Comparison of ENCODE assay signal across 16 mouse cellular contexts in the genomic region with DNA sequence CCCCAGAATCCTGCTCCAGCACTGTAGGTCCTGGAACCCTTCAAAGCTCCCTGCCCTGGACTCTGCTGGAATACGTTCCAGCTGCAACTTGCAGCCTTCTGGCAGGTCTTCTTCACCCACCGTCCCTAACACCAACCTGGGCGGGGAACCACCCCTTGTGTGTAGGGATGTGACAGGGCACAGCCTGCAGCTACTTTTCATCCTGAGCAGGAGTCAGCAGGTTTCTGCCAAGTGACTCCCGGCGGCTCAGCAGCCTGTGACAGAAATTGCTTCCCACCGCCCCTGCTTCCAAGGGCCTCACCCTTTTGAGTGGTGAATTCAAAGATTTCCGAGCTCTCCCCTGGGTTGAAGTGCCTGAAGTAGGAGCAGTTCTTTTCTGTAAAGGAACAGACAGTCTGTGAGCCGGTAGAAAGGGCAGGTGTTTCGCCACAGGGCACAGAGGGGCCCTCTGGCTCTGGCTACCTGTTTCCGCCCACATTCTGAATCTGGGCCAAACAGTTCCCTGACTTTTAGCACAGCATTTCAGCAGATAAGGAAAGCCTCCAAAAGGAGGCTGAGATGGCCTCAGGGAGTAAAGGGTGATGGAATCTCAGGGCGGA. TPM values are rescaled to one million over a fixed set of nuclear protein-coding genes. Genes with fewer than 3 reads are reported as not detected.
A peak's percentile ranks its signal among the peaks of the same experiment; 100 is the strongest.
DNase-seq lines count a peak whose midpoint lies in the region; ATAC-seq and TF ChIP-seq lines count a peak whose summit lies in the region.
"Had no signal": no experiment of that assay in that cellular context is flagged by ENCODE, and none has a peak within 500 bp of the region (broad histone marks: within the 10 kb centered on the region; RNA-seq: fewer than 3 reads in every experiment).

No protein-coding gene starts in this region.

- no peak overlapping the region for H3K27ac ChIP-seq in ES-E14 (ENCODE audit: insufficient read depth, low read depth, low read length, poor library complexity, severe bottlenecking)
- no peak overlapping the region for H3K27ac ChIP-seq in lung, embryonic 14.5 days (ENCODE audit: low read depth)
- H3K27ac ChIP-seq: heart, adult 2 months; neural tube, embryonic 13.5 days had no signal

- DNase-seq in kidney, adult 9 months, result peak; percentile 7
- no peak for DNase-seq in kidney, postnatal 10 days
- peak; percentile 31 for DNase-seq in ES-E14 (ENCODE audit: low read depth, low spot score)
- DNase-seq in cerebellum, adult 9-11 months, result peak; percentile 70
- DNase-seq in lung, embryonic 14.5 days, result peak; percentile 19
- no peak for DNase-seq in right cerebral cortex, postnatal 10 days (ENCODE audit: low spot score in 2 of 2)
- no peak for DNase-seq in spleen, postnatal 36 days (ENCODE audit: low spot score in 2 of 2)
- DNase-seq in gastrocnemius, postnatal 36 days, result no peak
- DNase-seq: adrenal gland, postnatal 25 days; heart, adult 2 months; layer of hippocampus, adult 9-11 months; right cerebral cortex, postnatal 25 days; thymus, adult 18-20 months had no signal

- H3K9ac ChIP-seq in ES-E14 (ENCODE audit: insufficient read depth, low read depth, low read length, poor library complexity, severe bottlenecking), result no peak overlapping the region
- no peak overlapping the region for H3K9ac ChIP-seq in lung, embryonic 14.5 days
- H3K9ac ChIP-seq: neural tube, embryonic 13.5 days had no signal

- no peak overlapping the region for H3K4me2 ChIP-seq in lung, embryonic 14.5 days
- H3K4me2 ChIP-seq: neural tube, embryonic 13.5 days had no signal

- H3K9me3 ChIP-seq in ES-E14 (ENCODE audit: control insufficient read depth, insufficient read depth, low read depth, low read length), result no peaks in the 10 kb centered on the region
- no peaks in the 10 kb centered on the region for H3K9me3 ChIP-seq in lung, embryonic 14.5 days (ENCODE audit: low read depth, low read length)
- H3K9me3 ChIP-seq: neural tube, embryonic 13.5 days had no signal

- peaks cover 2 to 3% of the 10 kb centered on the region in 2 experiments; a peak in 2 of 4 replicates for H3K4me1 ChIP-seq in ES-E14 (ENCODE audit: control insufficient read depth in 2 of 2, insufficient read depth in 2 of 2, low read length in 2 of 2, poor library complexity in 1 of 2)
- no peaks in the 10 kb centered on the region for H3K4me1 ChIP-seq in lung, embryonic 14.5 days (ENCODE audit: insufficient read depth)

- no peaks in the 10 kb centered on the region for H3K36me3 ChIP-seq in ES-E14 (ENCODE audit: control insufficient read depth, insufficient read depth, low read length, poor library complexity, severe bottlenecking)
- H3K36me3 ChIP-seq in lung, embryonic 14.5 days (ENCODE audit: insufficient read depth), result no peaks in the 10 kb centered on the region
- H3K36me3 ChIP-seq: neural tube, embryonic 13.5 days had no signal

- H3K4me3 ChIP-seq in ES-E14 (ENCODE audit: insufficient read depth in 1 of 2, low read depth in 1 of 2, low read length in 2 of 2, poor library complexity in 1 of 2, severe bottlenecking in 1 of 2), result no peak overlapping the region
- no peak overlapping the region for H3K4me3 ChIP-seq in lung, embryonic 14.5 days (ENCODE audit: low read depth, low read length)
- H3K4me3 ChIP-seq: heart, adult 2 months; neural tube, embryonic 13.5 days had no signal

- ATAC-seq in lung, embryonic 14.5 days (ENCODE audit: insufficient read depth), result no peak

- intact Hi-C loops in gastrocnemius, postnatal 36 days (cut with DNase I), result no loop called here

- in situ Hi-C loops in ES-E14 (cut with MboI; ENCODE audit: low sequenced_read_pairs in 2 of 2, unreplicated experiment in 2 of 2), result no loop called here

- no peak for TF ChIP-seq CTCF in lung, embryonic 14.5 days (IDR thresholded peaks at IDR 0.05; ENCODE audit: low read depth)

- 49% methylated on average over 11 of the region's 11 CpGs for WGBS in lung, embryonic 14.5 days

- no peaks in the 10 kb centered on the region for H3K27me3 ChIP-seq in lung, embryonic 14.5 days (ENCODE audit: insufficient read depth, low read length)
- H3K27me3 ChIP-seq: neural tube, embryonic 13.5 days had no signal

TF ChIP-seq in ES-E14, 5 proteins besides CTCF, POLR2A, EP300 and RAD21:
- TF ChIP-seq HCFC1 (IDR thresholded peaks at IDR 0.05; ENCODE audit: borderline replicate concordance, insufficient read depth, low read length) (no peak), CHD2 (IDR thresholded peaks at IDR 0.05; ENCODE audit: low read depth, low read length) (no peak), ZNF384 (IDR thresholded peaks at IDR 0.05; ENCODE audit: low read depth, low read length) (no peak), MAFK (IDR thresholded peaks at IDR 0.05; ENCODE audit: insufficient read depth, low read depth, low read length) (no peak), ZC3H11A (IDR thresholded peaks at IDR 0.05; ENCODE audit: borderline replicate concordance, low read depth, low read length) (no peak)

RNA-seq across cellular contexts. Expression of gene Cacng1, which starts 10.7 kb away (rescaled TPM):
- total RNA-seq in ES-E14 (2012; rRNA removed), result 0.22 TPM in 1 of 2 replicates, not detected in the other
- 0.15 and 0.20 TPM in 2 replicates for polyA plus RNA-seq in lung, embryonic 14.5 days (2014; fragmentation: Nextera tagmentation; extraction: Ambion mirVana)
- total RNA-seq in gastrocnemius, postnatal 36 days (2021), result 100 to 1,000 TPM; 254 to 261 TPM
- total RNA-seq: adrenal gland, postnatal 25 days; heart, adult 2 months; hematopoietic stem cell, adult 5-6 weeks; megakaryocyte, adult 5-6 weeks had no signal

Comparison
In these comparisons a context has a peak if more than half of its experiments do, and no peak if none do; other contexts are left out.
1. DNase-seq: peak in kidney, adult 9 months (single experiment), ES-E14 (single experiment), cerebellum, adult 9-11 months (single experiment) and lung, embryonic 14.5 days (single experiment); none in kidney, postnatal 10 days (single experiment), right cerebral cortex, postnatal 10 days (0 of 2), spleen, postnatal 36 days (0 of 2) and gastrocnemius, postnatal 36 days (0 of 2).
2. RNA of gene Cacng1, which starts 10.7 kb away (total RNA-seq): 254 to 261 TPM in gastrocnemius, postnatal 36 days; 0.22 TPM in ES-E14; every median in the first group is over 100 times any median in the second.